Mouse (Mus musculus) lung, postnatal 4 days (tissue): Measurements from ENCODE around the gene Wdr27.

Experiments
- DNase-seq, 2 experiments: peaks; one replicate each; pipeline ENCODE4 v3.0.0; 2021

Wdr27 gene

GRCm38 (mm10) chr17:14816107-14816506 is 126.9 kb downstream of the Wdr27 start:
- DNase-seq, result no peak

- DNase-seq, result no peak
Observed at GRCm38 (mm10) chr17:14815304-14815703, 127.7 kb downstream of the Wdr27 start.

- DNase-seq, result no peak
Observed at GRCm38 (mm10) chr17:14812631-14813030, 130.3 kb downstream of the Wdr27 start.

- DNase-seq, result no peak
Observed at GRCm38 (mm10) chr17:14812033-14812432, 130.9 kb downstream of the Wdr27 start.

GRCm38 (mm10) chr17:14806808-14807207 is 136.2 kb downstream of the Wdr27 start:
- DNase-seq, result no peak

- no peak for DNase-seq
Observed at GRCm38 (mm10) chr17:14799243-14799642, 143.7 kb downstream of the Wdr27 start.

- DNase-seq, result no peak
Observed at GRCm38 (mm10) chr17:14795074-14795473, 147.9 kb downstream of the Wdr27 start.

- no peak for DNase-seq
Observed at GRCm38 (mm10) chr17:14779356-14779755, 163.6 kb downstream of the Wdr27 start.

GRCm38 (mm10) chr17:14771339-14771738 is 171.6 kb downstream of the Wdr27 start:
- DNase-seq, result no peak

- no peak for DNase-seq
Observed at GRCm38 (mm10) chr17:14770377-14770776, 172.6 kb downstream of the Wdr27 start.
